Mouse (Mus musculus): ENCODE data around the gene Cldnd1. TPM values are rescaled to one million over a fixed set of nuclear protein-coding genes. Genes with fewer than 3 reads are reported as not detected.

The Cldnd1 gene
- total RNA-seq, 2 experiments from 2014 or later, result 61.2 to 65.3 TPM

- intact Hi-C loops (cut with DNase I), result no loop called here
- DNase-seq, result no peak
Measured at GRCm38 (mm10) chr16:58707276-58707905, 20.3 kb upstream of the Cldnd1 start.

GRCm38 (mm10) chr16:58708601-58709475, 18.9 kb upstream of the Cldnd1 start:
- no peak for DNase-seq
- intact Hi-C loops (cut with DNase I), result no loop called here

DNA sequence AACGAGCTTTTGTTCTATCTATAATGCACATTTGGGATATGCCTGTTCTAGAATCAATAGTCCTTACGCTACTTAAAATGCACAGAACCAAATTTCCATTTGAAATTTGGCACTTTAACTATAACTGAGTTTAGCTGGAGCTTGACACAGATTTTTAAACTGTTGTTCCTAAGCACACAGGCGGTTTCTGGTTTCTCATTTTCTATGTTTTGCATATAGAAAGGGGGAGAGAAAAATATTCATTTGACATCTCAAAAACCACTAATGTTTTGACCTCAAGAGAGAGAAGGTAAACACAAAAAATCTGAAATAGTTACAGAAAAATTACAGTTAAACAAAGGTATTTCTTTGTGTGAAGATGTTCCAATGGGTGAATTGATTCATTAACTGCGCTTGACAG, 18.2 kb upstream of the Cldnd1 start:
- intact Hi-C loops (cut with DNase I), result no loop called here
- no peak for DNase-seq

- DNase-seq, result no peak
- intact Hi-C loops (cut with DNase I), result no loop called here
Measured at GRCm38 (mm10) chr16:58712221-58712620, 15.5 kb upstream of the Cldnd1 start.

DNA sequence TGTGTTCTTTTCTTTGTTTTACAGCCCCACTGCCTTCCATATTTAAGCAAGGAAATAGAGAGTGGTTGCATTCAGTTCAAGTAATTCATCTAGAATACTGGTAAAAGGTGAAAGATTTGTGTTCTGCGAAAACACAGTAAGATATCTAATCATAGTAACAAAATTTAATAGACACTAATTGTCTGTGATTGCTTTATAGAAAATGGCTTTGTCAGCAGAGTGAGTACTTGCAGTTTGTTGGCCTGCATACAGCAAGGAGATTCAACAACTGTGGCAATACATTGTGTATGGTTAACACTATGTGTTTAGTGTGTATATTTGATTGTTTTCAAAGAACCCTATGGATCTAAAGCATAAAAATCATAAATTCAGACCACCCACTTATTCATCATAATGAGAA, 14.6 kb upstream of the Cldnd1 start:
- DNase-seq, result no peak
- intact Hi-C loops (cut with DNase I), result no loop called here

DNA sequence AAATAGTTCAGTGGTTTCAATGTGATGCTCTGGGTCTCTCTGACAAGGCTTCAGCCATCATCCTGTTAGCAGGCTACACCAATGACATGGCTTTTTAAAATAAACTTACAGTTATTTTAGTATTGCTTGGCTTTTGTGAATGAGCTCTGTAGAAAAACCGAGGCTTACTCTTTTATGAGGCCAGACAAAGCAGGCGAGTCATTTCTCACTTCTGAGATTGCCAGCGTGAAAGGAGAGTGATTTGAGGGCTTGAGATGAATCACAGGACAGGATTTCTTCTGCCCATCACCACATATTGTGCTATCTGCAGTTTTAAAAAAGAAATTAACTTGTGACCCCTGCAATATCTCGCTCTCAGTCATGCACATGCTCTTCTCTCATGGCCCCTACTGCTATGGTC, 12.7 kb upstream of the Cldnd1 start:
- intact Hi-C loops (cut with DNase I), result no loop called here
- no peak for DNase-seq

DNA sequence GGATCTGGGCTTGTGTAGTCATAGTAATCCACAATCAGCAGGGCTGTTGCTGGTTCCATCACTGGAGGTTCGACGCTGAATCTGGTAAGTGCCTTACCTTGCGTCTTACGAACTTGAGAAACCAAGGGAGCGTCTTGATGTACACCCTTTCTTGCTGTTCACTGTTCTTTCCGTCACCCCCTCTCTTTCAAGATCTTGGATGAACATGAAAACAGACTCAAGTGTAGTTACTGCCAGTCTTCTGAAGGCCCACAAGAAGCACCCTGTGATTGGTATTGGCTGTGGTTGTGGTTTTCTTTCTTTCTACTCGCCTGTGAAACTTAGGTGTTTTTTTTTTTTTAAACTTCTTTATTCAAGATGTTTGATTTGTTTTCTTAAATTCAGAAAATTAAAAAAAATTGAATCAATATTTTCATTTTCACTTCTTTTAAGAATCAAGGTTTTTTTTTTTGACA, 9.0 kb upstream of the Cldnd1 start, which contains the start of gene Gpr15:
Gene Gpr15 (minus strand): TSS at position 405 of the 455 bp plus-strand sequence.
- no peak for DNase-seq
- intact Hi-C loops (cut with DNase I), result no loop called here

DNA sequence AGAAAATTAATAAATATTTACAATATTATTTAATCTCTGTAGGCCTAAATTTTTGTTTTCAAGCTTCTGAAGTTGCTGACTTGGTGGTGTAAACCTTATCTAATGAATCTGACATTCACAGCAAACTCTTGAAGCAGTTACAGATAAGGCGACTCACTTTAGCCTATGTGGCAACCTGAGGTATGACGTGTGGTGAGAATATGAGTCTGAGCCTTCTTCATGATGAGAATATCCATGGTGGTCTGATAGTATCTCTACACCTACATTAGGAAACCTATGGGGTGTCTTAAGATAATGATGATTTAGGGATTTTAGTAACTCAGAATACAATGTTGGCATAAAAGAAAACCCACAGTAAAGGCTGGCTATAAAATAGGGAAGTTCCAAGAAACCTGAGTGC, 5.4 kb upstream of the Cldnd1 start:
- intact Hi-C loops (cut with DNase I), result no loop called here
- no peak for DNase-seq

DNA sequence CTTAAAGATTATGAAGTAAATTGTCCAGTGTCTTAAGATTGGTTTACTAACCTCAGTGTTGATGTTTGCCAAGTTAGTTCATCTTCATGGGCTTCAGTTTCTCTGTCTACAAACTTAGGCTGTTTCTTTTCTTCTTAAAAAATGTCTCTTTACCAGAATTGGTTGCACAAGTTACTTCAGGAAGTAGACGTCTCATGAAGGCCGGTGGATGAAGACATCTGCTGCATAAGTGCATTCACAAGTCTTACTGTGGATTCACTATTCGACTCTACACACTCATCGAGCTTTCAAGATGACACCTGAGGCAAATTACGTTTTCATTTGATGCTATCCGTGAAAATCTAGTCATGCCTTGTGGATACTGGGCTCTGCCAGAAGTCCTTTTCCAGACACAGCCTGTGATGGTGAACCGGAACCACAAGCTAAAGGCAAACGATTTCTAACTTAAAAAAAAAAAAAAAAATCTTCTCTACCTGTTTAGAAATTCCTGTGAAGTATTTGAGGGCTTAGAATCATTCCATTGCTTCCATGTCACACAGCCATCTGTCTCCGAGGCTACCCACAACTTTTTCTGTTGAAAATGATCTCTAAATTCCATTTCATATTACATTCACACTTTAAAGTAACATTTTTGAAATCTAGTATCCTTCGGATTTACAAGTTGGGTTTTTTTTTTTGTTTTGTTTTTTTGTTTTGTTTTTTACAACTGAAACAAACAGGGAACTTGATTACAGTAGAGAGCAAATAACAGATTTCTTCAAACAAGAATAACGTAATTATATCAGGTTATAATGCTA, 832 bp upstream of the Cldnd1 start:
- intact Hi-C loops (cut with DNase I), result no loop called here

GRCm38 (mm10) chr16:58728176-58728671, 514 bp downstream of the Cldnd1 start:
- no peak for DNase-seq
- intact Hi-C loops (cut with DNase I), result no loop called here

More for the DNA sequence above, 832 bp upstream of the Cldnd1 start:
- DNase-seq, result no peak

GRCm38 (mm10) chr16:58738205-58738604, 10.5 kb downstream of the Cldnd1 start:
- intact Hi-C loops (cut with DNase I), result no loop called here
- DNase-seq, result no peak

- DNase-seq, result no peak
- intact Hi-C loops (cut with DNase I), result no loop called here
Measured at GRCm38 (mm10) chr16:58738800-58739199, 11.1 kb downstream of the Cldnd1 start.

DNA sequence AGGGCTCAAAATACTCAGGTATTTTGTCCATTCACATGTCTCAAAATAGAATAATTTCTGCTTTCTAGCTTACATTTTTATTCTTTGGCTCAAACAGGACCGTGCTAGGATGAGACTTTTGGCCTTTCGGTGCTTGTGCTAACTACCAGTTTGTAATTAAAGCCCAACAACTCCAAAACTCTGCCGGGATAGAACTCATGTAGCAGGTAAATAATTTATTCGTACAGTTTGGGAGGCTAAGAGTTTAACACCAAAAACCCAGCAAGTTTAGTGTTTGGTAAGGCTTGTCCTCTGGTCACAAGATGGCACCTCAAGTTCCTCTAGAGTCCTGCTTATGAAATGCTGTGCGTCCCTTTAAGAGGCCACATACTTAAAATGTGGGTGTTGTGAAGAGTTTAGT, 13.0 kb downstream of the Cldnd1 start:
- no peak for DNase-seq
- intact Hi-C loops (cut with DNase I), result no loop called here

DNA sequence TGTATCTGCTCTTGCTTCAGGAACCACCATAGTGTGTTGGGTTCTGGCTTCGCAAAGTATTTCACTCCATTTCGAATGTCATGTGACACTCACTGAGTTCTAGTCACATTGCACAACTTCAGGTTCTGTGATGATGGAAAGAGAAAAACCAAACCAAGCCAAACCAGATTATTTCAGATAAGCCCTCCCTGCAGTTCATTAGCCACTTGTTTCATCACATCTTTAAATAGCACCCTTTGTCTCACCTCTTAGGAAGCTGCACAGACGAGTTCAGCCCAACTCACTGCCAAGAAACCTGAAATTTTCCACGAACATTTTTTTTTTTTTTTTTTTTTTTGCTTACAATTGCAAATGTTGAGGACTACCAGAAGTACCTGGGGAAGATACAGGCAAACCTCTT, 19.0 kb downstream of the Cldnd1 start:
- intact Hi-C loops (cut with DNase I), result no loop called here
- no peak for DNase-seq

GRCm38 (mm10) chr16:58751314-58751713, 23.6 kb downstream of the Cldnd1 start:
- no peak for DNase-seq
- intact Hi-C loops (cut with DNase I), result loop anchor here (5.0 kb wide), 2 partner anchors 124 to 294 kb away; no protein-coding TSS in a partner anchor

GRCm38 (mm10) chr16:58756191-58756590, 28.5 kb downstream of the Cldnd1 start:
- DNase-seq, result no peak
- intact Hi-C loops (cut with DNase I), result no loop called here

DNA sequence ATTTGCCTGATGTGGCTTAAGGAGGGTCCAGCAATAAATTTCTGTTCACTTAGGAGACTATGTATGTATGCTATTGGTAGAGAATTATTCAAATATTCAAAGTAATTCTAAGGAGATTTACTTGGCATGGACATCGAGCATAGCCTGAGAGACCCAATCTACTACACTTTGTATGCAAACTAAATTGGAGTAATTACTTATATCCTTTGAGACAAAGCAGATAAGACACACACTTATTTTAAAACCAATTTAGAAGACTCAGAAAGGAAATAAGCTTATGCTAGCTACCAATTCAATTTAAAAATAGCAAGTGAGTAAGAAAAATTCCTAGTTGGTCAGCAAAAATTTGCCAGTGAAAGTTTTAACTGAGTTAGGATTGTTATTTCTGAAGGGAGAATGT, 35.4 kb downstream of the Cldnd1 start, which contains the start of gene Olfr172:
Gene Olfr172 (minus strand): TSS at position 101 of the 400 bp plus-strand sequence.
- DNase-seq, result no peak
- intact Hi-C loops (cut with DNase I), result no loop called here
